Mouse (Mus musculus) ES-Bruce4 (cell line): Measurements from ENCODE around the gene Myo1e.

Source experiments
- EP300 ChIP-seq: IDR thresholded peaks from 2 replicates; pipeline ENCODE4 v1.6.1; 2011; ENCODE audit warnings: low read depth, low read length; ENCODE audit not compliant: insufficient read depth
- POLR2A ChIP-seq: IDR thresholded peaks from one replicate; pipeline ENCODE4 v1.8.1; 2011; ENCODE audit warnings: low read length; ENCODE audit not compliant: insufficient read depth

GRCm38 (mm10) chr9:70229823-70230222, 22.7 kb downstream of the Myo1e start:
- TF ChIP-seq POLR2A (no peak), EP300 (peak; percentile 48; the same call in 1 of the 2 replicates)
